Mouse (Mus musculus) embryonic stem cell, embryonic (primary cell): ENCODE measurements around the gene Srsf11.

Source experiments
- CTCF ChIA-PET, 4 experiments: fragments of 300-600 bp in 2 of 4; fragments of 350-600 bp in 2 of 4; sonication (Branson Sonifier 250); formaldehyde crosslinking; loops; one replicate each; lab custom pipeline; 2022; ENCODE audit warnings: inconsistent platforms in 2 of 4; lab: Charles Lee
- POLR2A ChIA-PET, 4 experiments: fragments of 300-600 bp in 2 of 4; fragments of 350-600 bp in 2 of 4; sonication (Branson Sonifier 250); formaldehyde crosslinking; loops; one replicate each; lab custom pipeline; 2022; ENCODE audit warnings: antibody characterized with exemption in 4 of 4, inconsistent platforms in 1 of 4; lab: Charles Lee

Srsf11 gene

GRCm38 (mm10) chr3:158009762-158010320, 26.6 kb downstream of the Srsf11 start:
- ChIA-PET CTCF (interaction anchor here in 1 of 4 experiments (0.6 to 1.2 kb wide), 2 partner anchors 78 to 157 kb away, joined by 3 to 7 read pairs; no protein-coding TSS in a partner anchor), POLR2A (interaction anchor here in 2 of 4 experiments (0.8 to 5.2 kb wide), 18 partner anchors 10 to 117 kb away, joined by 3 to 55 read pairs (median 4); partner anchors contain the start of genes Lrrc40 (in 2 of the 2) and Srsf11 (in 2 of the 2))

DNA sequence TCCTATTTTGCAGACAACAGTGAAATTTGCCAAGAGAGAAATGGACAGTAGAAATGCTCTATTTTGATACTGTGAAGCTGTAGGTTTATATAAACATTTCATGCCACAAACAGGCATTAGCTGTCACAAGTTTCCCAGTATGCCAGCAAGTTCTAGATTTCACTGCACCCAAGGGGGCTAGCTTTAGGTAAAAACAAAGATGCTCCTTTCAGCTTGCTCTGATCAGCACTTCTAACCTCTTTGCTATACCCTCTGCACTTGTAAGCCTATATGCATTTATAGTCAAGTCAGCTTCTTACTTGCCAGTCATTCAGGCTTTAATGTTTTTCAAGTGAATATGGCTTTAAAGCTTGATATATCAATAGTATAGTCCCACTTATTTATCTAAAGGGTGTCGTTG, 27.8 kb downstream of the Srsf11 start:
- CTCF ChIA-PET: interaction anchor here in 2 of 4 experiments (1.2 kb wide), 2 partner anchors 77 kb away, joined by 3 read pairs; no protein-coding TSS in a partner anchor

GRCm38 (mm10) chr3:157998742-157999369, 37.6 kb downstream of the Srsf11 start:
- POLR2A ChIA-PET: interaction anchor here in 1 of 4 experiments (0.6 to 3.5 kb wide), 4 partner anchors 9 to 89 kb away, joined by 3 to 24 read pairs (median 4); partner anchors contain the start of gene Ankrd13c
- CTCF ChIA-PET: no interaction called here

More for the DNA sequence above, 27.8 kb downstream of the Srsf11 start:
- POLR2A ChIA-PET: interaction anchor here (0.5 to 5.2 kb wide), 31 partner anchors 10 to 1535 kb away, joined by 3 to 55 read pairs (median 4); partner anchors contain the start of genes Lrrc40 (in 2 of the 4), Srsf11 (in 2 of the 4) and Ankrd13c (in 1 of the 4)

- ChIA-PET POLR2A (interaction anchor here in 2 of 4 experiments (0.8 to 2.9 kb wide), 4 partner anchors 12 to 64 kb away, joined by 3 to 12 read pairs (median 4); partner anchors contain the start of genes Lrrc40 (in 1 of the 2) and Srsf11 (in 1 of the 2)), CTCF (no interaction called here)
These were observed 40.7 kb downstream of the Srsf11 start for GRCm38 (mm10) chr3:157995726-157996125.

DNA sequence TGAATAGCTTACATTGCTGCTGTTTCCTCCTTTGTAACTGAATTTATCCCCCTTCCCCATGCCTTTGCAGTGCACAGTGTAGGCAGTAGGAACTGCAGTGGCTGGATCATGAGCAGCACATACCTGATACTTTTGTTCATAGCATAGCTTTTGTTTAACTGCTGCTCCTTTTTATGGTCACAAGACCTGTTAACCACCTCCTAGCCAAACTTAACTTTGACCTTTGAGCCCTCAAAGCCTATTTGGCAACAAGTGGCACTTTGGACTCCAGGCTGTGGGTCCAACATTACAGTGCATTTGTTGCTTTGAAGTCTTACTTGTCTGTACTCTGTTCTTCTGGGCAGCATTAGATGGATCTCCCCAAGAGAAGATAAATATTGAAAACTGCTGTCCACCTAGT, 43.1 kb downstream of the Srsf11 start:
- CTCF ChIA-PET: no interaction called here

DNA sequence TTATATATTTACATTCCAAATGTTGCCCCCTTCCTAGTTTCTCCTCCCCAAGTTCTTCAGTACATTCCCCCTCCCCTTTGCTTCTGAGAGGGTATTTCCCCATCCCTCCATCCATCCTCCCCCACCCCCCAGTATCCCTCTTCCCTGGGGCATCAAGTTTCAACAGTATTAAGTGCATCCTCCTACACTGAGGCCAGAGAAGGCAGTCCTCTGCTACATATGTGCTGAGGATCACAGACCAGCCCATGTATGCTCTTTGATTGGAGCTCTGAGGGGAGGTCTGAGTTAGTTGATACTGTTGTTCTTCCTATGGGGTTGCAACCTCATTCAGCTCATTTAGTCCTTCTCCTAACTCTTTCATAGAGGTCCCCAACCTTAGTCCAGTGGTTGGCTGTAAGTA, 56.8 kb downstream of the Srsf11 start:
- POLR2A ChIA-PET: interaction anchor here in 2 of 4 experiments (0.6 to 1.2 kb wide), 5 partner anchors 9 to 1629 kb away, joined by 3 to 7 read pairs (median 3); partner anchors contain the start of gene Ankrd13c (in 2 of the 2)
- CTCF ChIA-PET: no interaction called here

More for the DNA sequence above, 43.1 kb downstream of the Srsf11 start:
- POLR2A ChIA-PET: interaction anchor here in 2 of 4 experiments (1.2 to 1.8 kb wide), 5 partner anchors 12 to 33 kb away, joined by 3 to 7 read pairs (median 4); no protein-coding TSS in a partner anchor

GRCm38 (mm10) chr3:157973236-157973635, 63.2 kb downstream of the Srsf11 start:
- ChIA-PET CTCF (interaction anchor here in 2 of 4 experiments (0.6 to 0.8 kb wide), 3 partner anchors 42 to 82 kb away, joined by 3 to 7 read pairs (median 4); partner anchors contain the start of gene Cth (in 1 of the 2)), POLR2A (interaction anchor here in 2 of 4 experiments (0.6 to 2.5 kb wide), 9 partner anchors 17 to 81 kb away, joined by 3 to 10 read pairs (median 3); partner anchors contain the start of gene Ankrd13c (in 1 of the 2))

- ChIA-PET POLR2A (interaction anchor here in 1 of 4 experiments (0.7 to 1.7 kb wide), 6 partner anchors 9 to 78 kb away, joined by 3 to 7 read pairs (median 4); partner anchors contain the start of gene Ankrd13c), CTCF (interaction anchor here in 1 of 4 experiments (0.7 kb wide), 1 partner anchor 681 kb away, joined by 4 read pairs; no protein-coding TSS in a partner anchor)
These were observed 65.3 kb downstream of the Srsf11 start for GRCm38 (mm10) chr3:157971151-157971550.
